Mouse (Mus musculus) kidney, embryonic 14.5 days (tissue): ENCODE measurements around the gene Hipk3. TPM values are rescaled to one million over a fixed set of nuclear protein-coding genes. Genes with fewer than 3 reads are reported as not detected.

Experiments
- ATAC-seq: fragments of 200-750 bp; cut with Nextera tagmentation; 2 replicates; pipeline ENCODE4 v1.8.0; 2017; ENCODE audit warnings: moderate number of reproducible peaks, mild to moderate bottlenecking, moderate TSS enrichment, moderate library complexity; ENCODE audit not compliant: low FRiP score, low TSS enrichment
- H3K27ac ChIP-seq: fragments of 300-500 bp; sonication (generic); 2 replicates; pipeline ENCODE4 v1.5.1; 2014; ENCODE audit warnings: low read depth, mild to moderate bottlenecking, low read length, moderate library complexity, mixed read lengths
- H3K27me3 ChIP-seq: fragments of 300-500 bp; sonication (generic); 2 replicates; pipeline ENCODE4 v1.6.1; 2014; ENCODE audit warnings: mild to moderate bottlenecking, low read length; ENCODE audit not compliant: control insufficient read depth, insufficient read depth
- H3K36me3 ChIP-seq: fragments of 300-500 bp; sonication (generic); 2 replicates; pipeline ENCODE4 v1.6.1; 2014; ENCODE audit warnings: low read length, mixed read lengths; ENCODE audit not compliant: control insufficient read depth, insufficient read depth
- H3K4me1 ChIP-seq: fragments of 300-500 bp; sonication (generic); 2 replicates; pipeline ENCODE4 v1.6.1; 2014; ENCODE audit warnings: low read length, mixed read lengths; ENCODE audit not compliant: control insufficient read depth, insufficient read depth
- H3K4me2 ChIP-seq: fragments of 300-500 bp; sonication (generic); replicated peaks from 2 replicates; pipeline ENCODE4 v1.6.1; 2014; ENCODE audit warnings: low read depth, mild to moderate bottlenecking, low read length
- H3K4me3 ChIP-seq: fragments of 300-500 bp; sonication (generic); 2 replicates; pipeline ENCODE4 v1.5.1; 2014; ENCODE audit warnings: mild to moderate bottlenecking, low read length
- H3K9ac ChIP-seq: fragments of 300-500 bp; sonication (generic); 2 replicates; pipeline ENCODE4 v1.6.1; 2014; ENCODE audit warnings: low read depth, mild to moderate bottlenecking, low read length, moderate library complexity
- H3K9me3 ChIP-seq: fragments of 300-500 bp; sonication (generic); 2 replicates; pipeline ENCODE4 v1.6.1; 2016; ENCODE audit warnings: low read length; ENCODE audit not compliant: control insufficient read depth
- WGBS: fragments of 180-500 bp; shearing (Covaris S2); extraction: QIAGEN DNeasy Blood & Tissue Kit; methylation state at CpG from one replicate; pipeline ENCODE4 v1.1.7; 2014; 5-methylcytosine and 5-hydroxymethylcytosine counted together
- polyA plus RNA-seq: library from polyadenylated mRNA; unstranded; fragments of >200 nt; fragmentation: Nextera tagmentation; extraction: Ambion mirVana; gene quantifications from 2 replicates; pipeline ENCODE4 v1.2.1, GENCODE M21; 2014

Hipk3 gene
- polyA plus RNA-seq, 1 experiment from 2014 or later = 21.7 TPM

DNA sequence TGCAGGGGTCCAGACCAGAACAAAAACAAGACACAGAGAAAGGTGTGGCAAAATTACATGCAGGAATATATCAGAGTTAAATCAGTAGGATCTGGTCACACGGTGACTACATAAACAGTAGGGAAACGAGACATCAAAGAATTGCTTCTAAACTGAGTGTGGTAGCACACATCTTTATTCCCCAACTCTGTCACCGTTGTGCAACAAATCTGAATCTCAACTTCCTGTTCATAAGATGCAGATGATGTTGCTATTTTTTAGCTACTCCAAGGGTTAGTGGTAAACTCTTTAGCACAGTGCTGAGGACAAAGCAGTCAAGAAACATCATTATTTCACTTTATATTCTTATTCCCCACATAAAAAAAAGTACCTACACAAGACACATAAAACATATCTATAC lies 34.2 kb downstream of the Hipk3 start:
- no peaks in the 10 kb centered on the region for H3K9me3 ChIP-seq
- ATAC-seq = no peak
- WGBS = 33% methylated on average over 3 of the region's 3 CpGs

GRCm38 (mm10) chr2:104458569-104459332 lies 35.5 kb downstream of the Hipk3 start:
- Histone ChIP-seq H3K27ac (no peak overlapping the region), H3K4me2 (no peak overlapping the region), H3K36me3 (no peaks in the 10 kb centered on the region), H3K4me1 (peaks cover 13% of the 10 kb centered on the region; the same call in 1 of the 2 replicates), H3K9me3 (no peaks in the 10 kb centered on the region), H3K4me3 (no peak overlapping the region), H3K27me3 (no peaks in the 10 kb centered on the region), H3K9ac (no peak overlapping the region)
- ATAC-seq = no peak
- WGBS = 89% methylated on average over 8 of the region's 8 CpGs

More for the DNA sequence above, 34.2 kb downstream of the Hipk3 start:
- Histone ChIP-seq H3K27me3 (no peaks in the 10 kb centered on the region), H3K27ac (no peak overlapping the region), H3K9ac (no peak overlapping the region), H3K4me3 (no peak overlapping the region), H3K4me2 (no peak overlapping the region), H3K4me1 (peaks cover 13% of the 10 kb centered on the region; the same call in 1 of the 2 replicates), H3K36me3 (no peaks in the 10 kb centered on the region)

- no peak for ATAC-seq
- H3K4me1 ChIP-seq = peaks cover 13% of the 10 kb centered on the region; the same call in 1 of the 2 replicates
- H3K9ac ChIP-seq = no peak overlapping the region
- no peak overlapping the region for H3K4me3 ChIP-seq
- no peak overlapping the region for H3K27ac ChIP-seq
- H3K36me3 ChIP-seq = no peaks in the 10 kb centered on the region
- 71% methylated on average over 3 of the region's 3 CpGs for WGBS
- no peaks in the 10 kb centered on the region for H3K9me3 ChIP-seq
- H3K4me2 ChIP-seq = no peak overlapping the region
- H3K27me3 ChIP-seq = no peaks in the 10 kb centered on the region
Observed at GRCm38 (mm10) chr2:104457106-104457505, 37.1 kb downstream of the Hipk3 start.

GRCm38 (mm10) chr2:104450685-104451084 lies 43.6 kb downstream of the Hipk3 start:
- Histone ChIP-seq H3K9ac (no peak overlapping the region), H3K36me3 (no peaks in the 10 kb centered on the region), H3K9me3 (no peaks in the 10 kb centered on the region), H3K27me3 (no peaks in the 10 kb centered on the region), H3K4me3 (no peak overlapping the region), H3K4me2 (no peak overlapping the region), H3K27ac (no peak overlapping the region), H3K4me1 (no peaks in the 10 kb centered on the region)
- 81% methylated on average over 3 of the region's 3 CpGs for WGBS
- ATAC-seq = no peak

DNA sequence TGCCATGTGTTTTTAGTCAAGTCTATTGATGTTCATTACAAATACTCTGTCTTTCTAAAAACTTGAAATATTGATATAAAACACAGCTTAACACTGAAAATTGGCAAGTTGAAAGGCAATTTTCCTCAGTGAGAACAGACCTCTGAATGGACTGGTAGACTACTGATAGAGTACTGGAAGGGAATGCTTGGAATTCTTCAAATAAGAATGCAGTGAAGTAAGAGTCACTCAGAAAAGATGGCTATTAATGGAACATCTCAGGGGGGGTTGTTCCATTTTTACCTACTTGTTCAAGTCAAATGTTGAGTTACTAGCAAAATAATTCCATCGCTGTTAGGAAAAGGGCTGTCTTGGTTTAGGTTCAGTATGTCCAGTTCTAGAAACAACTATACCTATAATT lies 45.1 kb downstream of the Hipk3 start:
- no peaks in the 10 kb centered on the region for H3K9me3 ChIP-seq
- no peak overlapping the region for H3K4me3 ChIP-seq
- no peak overlapping the region for H3K9ac ChIP-seq
- no peaks in the 10 kb centered on the region for H3K36me3 ChIP-seq
- H3K27me3 ChIP-seq = no peaks in the 10 kb centered on the region
- no peak for ATAC-seq
- no peak overlapping the region for H3K27ac ChIP-seq
- H3K4me2 ChIP-seq = no peak overlapping the region
- no peaks in the 10 kb centered on the region for H3K4me1 ChIP-seq
- 100% methylated on average over 1 of the region's 1 CpGs for WGBS

DNA sequence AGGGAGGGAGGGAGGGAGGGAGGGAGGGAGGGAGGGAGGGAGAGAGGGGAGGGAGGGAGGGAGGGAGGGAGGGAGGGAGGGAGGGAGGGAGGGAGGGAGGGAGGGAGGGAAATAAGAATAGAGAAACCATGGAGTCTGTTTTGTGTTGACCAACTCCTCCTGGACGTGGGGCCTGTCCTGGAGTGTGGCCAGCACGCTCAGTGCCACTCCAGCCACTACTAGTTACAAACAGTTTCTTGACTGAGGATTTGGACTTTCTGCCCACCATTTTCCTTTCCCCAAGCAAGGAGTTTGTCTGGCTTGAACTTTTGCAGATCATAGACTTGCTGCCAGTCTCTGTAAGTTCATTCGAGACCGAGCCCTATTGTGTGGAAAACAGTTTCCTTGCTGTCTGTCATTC lies 46.0 kb downstream of the Hipk3 start:
- WGBS = 88% methylated on average over 4 of the region's 4 CpGs
- Histone ChIP-seq H3K4me3 (no peak overlapping the region), H3K27ac (no peak overlapping the region), H3K4me1 (no peaks in the 10 kb centered on the region), H3K4me2 (no peak overlapping the region), H3K36me3 (no peaks in the 10 kb centered on the region), H3K9ac (no peak overlapping the region), H3K27me3 (no peaks in the 10 kb centered on the region), H3K9me3 (no peaks in the 10 kb centered on the region)
- ATAC-seq = no peak

- Histone ChIP-seq H3K27ac (no peak overlapping the region), H3K27me3 (no peaks in the 10 kb centered on the region), H3K4me1 (no peaks in the 10 kb centered on the region), H3K4me2 (no peak overlapping the region), H3K9ac (no peak overlapping the region), H3K4me3 (no peak overlapping the region), H3K9me3 (no peaks in the 10 kb centered on the region), H3K36me3 (0 out of 2 replicates have a peak, but pooled peaks cover 2% of the 10 kb centered on the region)
- WGBS = 53% methylated on average over 1 of the region's 1 CpGs
- ATAC-seq = no peak
Observed at GRCm38 (mm10) chr2:104446016-104446415, 48.2 kb downstream of the Hipk3 start.

DNA sequence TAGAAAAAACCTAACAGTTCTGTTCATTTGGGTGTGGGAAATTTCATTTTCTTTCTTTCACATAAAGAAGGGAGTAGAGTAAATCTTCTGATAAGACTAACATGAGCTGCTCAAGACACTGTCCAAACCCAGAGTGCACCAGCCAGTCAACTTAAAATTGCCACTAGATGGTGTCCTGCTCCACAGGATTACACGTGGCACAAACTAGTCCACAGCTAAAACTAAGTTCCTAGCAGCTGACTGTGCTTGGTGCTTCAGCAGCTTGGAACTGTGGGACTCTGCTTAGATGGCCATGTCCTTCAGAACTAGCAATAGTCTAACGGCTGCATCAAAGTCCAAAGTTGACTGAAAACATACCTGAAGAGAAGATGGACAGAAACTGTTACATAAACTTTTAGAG lies 49.5 kb downstream of the Hipk3 start:
- peak; percentile 85; the same call in 1 of the 2 replicates for ATAC-seq
- H3K27me3 ChIP-seq = no peaks in the 10 kb centered on the region
- no peak overlapping the region for H3K9ac ChIP-seq
- H3K4me1 ChIP-seq = no peaks in the 10 kb centered on the region
- H3K4me3 ChIP-seq = no peak overlapping the region
- H3K27ac ChIP-seq = no peak overlapping the region
- H3K4me2 ChIP-seq = no peak overlapping the region
- WGBS = 25% methylated on average over 2 of the region's 2 CpGs
- no peaks in the 10 kb centered on the region for H3K9me3 ChIP-seq
- peaks cover 10% of the 10 kb centered on the region; the same call in 1 of the 2 replicates for H3K36me3 ChIP-seq

- no peak overlapping the region for H3K9ac ChIP-seq
- no peak for ATAC-seq
- H3K9me3 ChIP-seq = no peaks in the 10 kb centered on the region
- H3K4me2 ChIP-seq = no peak overlapping the region
- peaks cover 25% of the 10 kb centered on the region for H3K36me3 ChIP-seq
- 70% methylated on average over 4 of the region's 4 CpGs for WGBS
- H3K27me3 ChIP-seq = no peaks in the 10 kb centered on the region
- no peak overlapping the region for H3K4me3 ChIP-seq
- H3K27ac ChIP-seq = no peak overlapping the region
- H3K4me1 ChIP-seq = no peaks in the 10 kb centered on the region
Observed at GRCm38 (mm10) chr2:104442341-104442740, 51.9 kb downstream of the Hipk3 start.
